Mouse (Mus musculus) kidney, adult 9 months (tissue): ENCODE measurements around the gene Ripor2.
A peak's percentile ranks its signal among the peaks of the same experiment; 100 is the strongest.

Experiments
- DNase-seq: peaks from one replicate; pipeline ENCODE4 v3.0.0; 2022

The Ripor2 gene

GRCm38 (mm10) chr13:24619711-24620110 lies 37.7 kb downstream of the Ripor2 start:
- DNase-seq, result no peak

GRCm38 (mm10) chr13:24620439-24620838 lies 38.5 kb downstream of the Ripor2 start:
- peak; percentile 79 for DNase-seq

GRCm38 (mm10) chr13:24623631-24624030 lies 41.6 kb downstream of the Ripor2 start:
- DNase-seq, result no peak

- no peak for DNase-seq
Measured at GRCm38 (mm10) chr13:24625071-24625470, 43.1 kb downstream of the Ripor2 start.

- no peak for DNase-seq
Measured at GRCm38 (mm10) chr13:24626698-24627436, 44.9 kb downstream of the Ripor2 start.

GRCm38 (mm10) chr13:24628192-24628591 lies 46.2 kb downstream of the Ripor2 start:
- no peak for DNase-seq

- DNase-seq, result no peak
Measured at GRCm38 (mm10) chr13:24629073-24629621, 47.2 kb downstream of the Ripor2 start.

- DNase-seq, result no peak
Measured at GRCm38 (mm10) chr13:24630364-24630763, 48.4 kb downstream of the Ripor2 start.

- no peak for DNase-seq
Measured at GRCm38 (mm10) chr13:24632988-24633577, 51.1 kb downstream of the Ripor2 start.

- DNase-seq, result no peak
Measured at GRCm38 (mm10) chr13:24634346-24635120, 52.5 kb downstream of the Ripor2 start.

GRCm38 (mm10) chr13:24638371-24639214 lies 56.6 kb downstream of the Ripor2 start:
- DNase-seq, result no peak

- no peak for DNase-seq
Measured at GRCm38 (mm10) chr13:24639215-24640165, 57.5 kb downstream of the Ripor2 start.

- DNase-seq, result no peak
Measured at GRCm38 (mm10) chr13:24640166-24640560, 58.2 kb downstream of the Ripor2 start.

- DNase-seq, result no peak
Measured at GRCm38 (mm10) chr13:24640836-24641385, 58.9 kb downstream of the Ripor2 start.

- DNase-seq, result no peak
Measured at GRCm38 (mm10) chr13:24641491-24642430, 59.8 kb downstream of the Ripor2 start.

GRCm38 (mm10) chr13:24645146-24645545 lies 63.2 kb downstream of the Ripor2 start:
- DNase-seq, result no peak

- no peak for DNase-seq
Measured at GRCm38 (mm10) chr13:24646324-24646723, 64.3 kb downstream of the Ripor2 start.

GRCm38 (mm10) chr13:24647444-24647843 lies 65.5 kb downstream of the Ripor2 start:
- no peak for DNase-seq

- DNase-seq, result no peak
Measured at GRCm38 (mm10) chr13:24648027-24648426, 66.0 kb downstream of the Ripor2 start.

GRCm38 (mm10) chr13:24648668-24649067 lies 66.7 kb downstream of the Ripor2 start:
- DNase-seq, result no peak
